Mouse (Mus musculus): ENCODE results near the gene Scn4a. TPM values are rescaled to one million over a fixed set of nuclear protein-coding genes. Genes with fewer than 3 reads are reported as not detected.
"Not testable (repeated sequence)": the region's sequence is repeated elsewhere in the genome, so short reads cannot be mapped to it uniquely, and the experiment has no call there.

Scn4a gene
- polyA plus RNA-seq, 1 experiment from 2014 or later: 0.14 TPM

DNA sequence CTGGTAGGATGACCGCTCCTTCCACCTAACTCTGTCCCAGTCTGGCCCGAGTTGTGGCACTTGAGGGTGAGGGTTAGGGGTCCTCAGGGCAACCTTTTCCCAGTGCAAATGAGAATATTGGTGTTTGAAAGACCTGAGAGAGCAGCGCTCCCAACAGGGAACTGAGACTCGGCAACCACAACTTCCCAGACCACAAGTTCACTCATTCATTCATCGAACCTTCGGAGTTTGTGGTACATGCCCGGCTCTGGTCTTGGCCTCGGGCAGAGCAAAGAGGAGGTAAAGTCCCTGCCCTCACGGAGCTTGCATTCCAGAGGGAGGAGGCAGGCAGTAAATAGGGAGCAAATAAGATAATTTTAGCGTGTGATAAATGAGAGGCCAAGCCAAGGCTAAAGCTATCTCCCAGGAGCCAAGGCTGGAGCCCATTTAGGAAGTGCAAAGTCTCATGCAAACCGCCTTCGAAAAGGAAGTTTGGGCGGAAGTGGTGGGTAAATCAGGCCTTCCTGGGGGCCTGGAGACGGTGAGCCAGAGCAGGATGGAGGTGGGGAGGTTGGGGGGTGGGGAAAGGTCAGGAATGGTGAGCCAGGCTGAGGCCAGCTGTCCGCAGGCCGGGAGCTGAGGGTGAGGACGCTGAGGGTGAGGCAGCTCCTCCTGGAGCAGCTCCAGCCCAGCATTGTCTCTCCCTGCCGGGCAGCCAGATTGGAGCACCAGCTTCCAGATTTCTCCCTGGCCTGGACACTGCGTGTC, 2.5 kb upstream of the Scn4a start:
- no peak overlapping the region for H3K4me3 ChIP-seq
- no peaks in the 10 kb centered on the region for H3K36me3 ChIP-seq
- no peaks in the 10 kb centered on the region for H3K27me3 ChIP-seq
- H3K9me3 ChIP-seq: no peaks in the 10 kb centered on the region
- H3K4me2 ChIP-seq: no peak overlapping the region
- H3K27ac ChIP-seq: no peak overlapping the region
- no peak for ATAC-seq (ENCODE audit: insufficient number of reproducible peaks, insufficient read depth, low FRiP score, low TSS enrichment, low read depth)
- no peaks in the 10 kb centered on the region for H3K4me1 ChIP-seq
- no peak overlapping the region for H3K9ac ChIP-seq
- 62% methylated on average over 19 of the region's 19 CpGs for WGBS

- no peaks in the 10 kb centered on the region for H3K36me3 ChIP-seq
Observed at GRCm38 (mm10) chr11:106354181-106354580, 1.1 kb upstream of the Scn4a start.

GRCm38 (mm10) chr11:106351941-106352340, 1.1 kb downstream of the Scn4a start:
- WGBS: 73% methylated on average over 4 of the region's 4 CpGs

More at GRCm38 (mm10) chr11:106354181-106354580, 1.1 kb upstream of the Scn4a start:
- Histone ChIP-seq H3K4me3 (no peak overlapping the region), H3K9ac (no peak overlapping the region), H3K4me2 (no peak overlapping the region), H3K27ac (no peak overlapping the region), H3K9me3 (no peaks in the 10 kb centered on the region), H3K4me1 (no peaks in the 10 kb centered on the region), H3K27me3 (no peaks in the 10 kb centered on the region)
- 61% methylated on average over 1 of the region's 1 CpGs for WGBS
- ATAC-seq (ENCODE audit: insufficient number of reproducible peaks, insufficient read depth, low FRiP score, low TSS enrichment, low read depth): no peak

GRCm38 (mm10) chr11:106351253-106351652, 1.8 kb downstream of the Scn4a start:
- no peaks in the 10 kb centered on the region for H3K36me3 ChIP-seq
- 58% methylated on average over 3 of the region's 3 CpGs for WGBS
- ATAC-seq (ENCODE audit: insufficient number of reproducible peaks, insufficient read depth, low FRiP score, low TSS enrichment, low read depth): no peak
- no peaks in the 10 kb centered on the region for H3K9me3 ChIP-seq
- no peak overlapping the region for H3K4me2 ChIP-seq
- no peak overlapping the region for H3K4me3 ChIP-seq
- no peaks in the 10 kb centered on the region for H3K27me3 ChIP-seq
- no peak overlapping the region for H3K27ac ChIP-seq
- H3K9ac ChIP-seq: no peak overlapping the region
- no peaks in the 10 kb centered on the region for H3K4me1 ChIP-seq

More at GRCm38 (mm10) chr11:106351941-106352340, 1.1 kb downstream of the Scn4a start:
- H3K9ac ChIP-seq: no peak overlapping the region
- no peaks in the 10 kb centered on the region for H3K9me3 ChIP-seq
- H3K36me3 ChIP-seq: no peaks in the 10 kb centered on the region
- no peaks in the 10 kb centered on the region for H3K4me1 ChIP-seq
- H3K27me3 ChIP-seq: no peaks in the 10 kb centered on the region
- no peak overlapping the region for H3K4me3 ChIP-seq
- H3K4me2 ChIP-seq: no peak overlapping the region
- ATAC-seq (ENCODE audit: insufficient number of reproducible peaks, insufficient read depth, low FRiP score, low TSS enrichment, low read depth): no peak
- no peak overlapping the region for H3K27ac ChIP-seq

- Histone ChIP-seq H3K4me1 (no peaks in the 10 kb centered on the region), H3K9me3 (no peaks in the 10 kb centered on the region), H3K27me3 (no peaks in the 10 kb centered on the region), H3K27ac (no peak overlapping the region), H3K9ac (no peak overlapping the region), H3K4me3 (no peak overlapping the region), H3K36me3 (no peaks in the 10 kb centered on the region), H3K4me2 (no peak overlapping the region)
- ATAC-seq (ENCODE audit: insufficient number of reproducible peaks, insufficient read depth, low FRiP score, low TSS enrichment, low read depth): no peak
- 46% methylated on average over 5 of the region's 5 CpGs for WGBS
Observed at GRCm38 (mm10) chr11:106350853-106351252, 2.2 kb downstream of the Scn4a start.

- H3K27ac ChIP-seq: no peak overlapping the region
- no peaks in the 10 kb centered on the region for H3K4me1 ChIP-seq
- H3K4me3 ChIP-seq: no peak overlapping the region
- ATAC-seq (ENCODE audit: insufficient number of reproducible peaks, insufficient read depth, low FRiP score, low TSS enrichment, low read depth): no peak
- no peaks in the 10 kb centered on the region for H3K27me3 ChIP-seq
- H3K9ac ChIP-seq: no peak overlapping the region
- WGBS: 78% methylated on average over 6 of the region's 6 CpGs
- H3K4me2 ChIP-seq: no peak overlapping the region
- no peaks in the 10 kb centered on the region for H3K36me3 ChIP-seq
- no peaks in the 10 kb centered on the region for H3K9me3 ChIP-seq
Observed at GRCm38 (mm10) chr11:106349772-106350171, 3.3 kb downstream of the Scn4a start.

DNA sequence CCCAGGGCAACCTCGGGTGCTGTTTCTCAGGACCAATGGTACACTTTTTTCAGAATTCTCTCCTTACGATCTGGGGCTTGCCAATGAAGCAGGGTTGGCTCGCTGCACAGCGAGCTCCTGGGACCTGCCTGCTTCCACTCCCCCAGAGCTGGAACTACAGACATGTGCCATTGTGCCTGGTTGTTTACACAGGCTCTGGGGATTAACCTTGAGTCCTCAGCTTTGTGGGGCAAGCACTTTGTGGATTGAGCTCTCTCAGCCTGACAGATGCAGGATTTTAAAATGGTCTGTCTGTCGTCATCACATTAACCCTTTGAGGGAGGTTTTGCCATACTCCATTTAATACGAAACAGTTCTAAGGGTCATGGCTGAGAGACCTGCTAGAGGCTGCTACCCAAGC, 8.2 kb downstream of the Scn4a start:
- H3K27ac ChIP-seq: no peak overlapping the region
- H3K27me3 ChIP-seq: no peaks in the 10 kb centered on the region
- ATAC-seq (ENCODE audit: insufficient number of reproducible peaks, insufficient read depth, low FRiP score, low TSS enrichment, low read depth): no peak
- no peaks in the 10 kb centered on the region for H3K36me3 ChIP-seq
- WGBS: 40% methylated on average over 6 of the region's 6 CpGs
- no peak overlapping the region for H3K9ac ChIP-seq
- H3K4me2 ChIP-seq: no peak overlapping the region
- H3K4me3 ChIP-seq: no peak overlapping the region
- H3K9me3 ChIP-seq: no peaks in the 10 kb centered on the region
- no peaks in the 10 kb centered on the region for H3K4me1 ChIP-seq

DNA sequence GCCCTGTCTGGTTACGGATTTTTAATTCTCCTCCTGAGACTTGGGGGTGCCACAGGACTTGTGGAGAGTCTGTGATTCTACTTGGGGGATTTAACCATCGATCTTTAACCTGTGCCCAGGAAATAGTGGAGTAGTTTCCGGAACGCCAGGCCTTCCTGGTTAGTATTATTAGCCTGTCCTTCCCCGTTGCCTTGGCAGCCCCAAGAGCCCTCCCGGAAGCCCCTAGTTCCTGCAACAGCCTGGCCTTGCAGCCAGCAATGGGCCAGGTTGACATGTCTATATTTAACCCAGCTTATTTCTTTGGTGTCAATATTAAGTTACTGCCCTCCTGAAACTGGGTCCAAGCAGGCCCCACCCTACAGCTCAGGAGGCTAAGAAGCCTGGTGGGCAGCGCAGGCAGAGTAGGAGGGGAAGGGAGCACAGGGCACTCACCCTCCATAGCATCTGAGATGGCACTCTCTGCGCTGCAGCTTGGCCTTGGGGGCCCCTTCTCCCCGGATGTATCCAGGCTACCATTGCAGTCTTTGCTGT, 12.0 kb downstream of the Scn4a start:
- Histone ChIP-seq H3K27me3 (no peaks in the 10 kb centered on the region), H3K4me2 (no peak overlapping the region), H3K36me3 (no peaks in the 10 kb centered on the region), H3K9ac (no peak overlapping the region), H3K4me3 (no peak overlapping the region), H3K9me3 (no peaks in the 10 kb centered on the region), H3K4me1 (no peaks in the 10 kb centered on the region), H3K27ac (no peak overlapping the region)
- 75% methylated on average over 9 of the region's 9 CpGs for WGBS
- no peak for ATAC-seq (ENCODE audit: insufficient number of reproducible peaks, insufficient read depth, low FRiP score, low TSS enrichment, low read depth)

GRCm38 (mm10) chr11:106339323-106339722, 13.8 kb downstream of the Scn4a start:
- 87% methylated on average over 4 of the region's 4 CpGs for WGBS
- H3K36me3 ChIP-seq; ATAC-seq (ENCODE audit: insufficient number of reproducible peaks, insufficient read depth, low FRiP score, low TSS enrichment, low read depth): not testable (repeated sequence)

GRCm38 (mm10) chr11:106338870-106339269, 14.2 kb downstream of the Scn4a start:
- Histone ChIP-seq H3K4me1 (peaks cover 3% of the 10 kb centered on the region; the same call in 1 of the 2 replicates), H3K4me2 (no peak overlapping the region), H3K9ac (no peak overlapping the region), H3K27me3 (no peaks in the 10 kb centered on the region), H3K4me3 (no peak overlapping the region), H3K36me3 (no peaks in the 10 kb centered on the region), H3K27ac (no peak overlapping the region), H3K9me3 (no peaks in the 10 kb centered on the region)
- ATAC-seq (ENCODE audit: insufficient number of reproducible peaks, insufficient read depth, low FRiP score, low TSS enrichment, low read depth): no peak
- WGBS: 80% methylated on average over 7 of the region's 7 CpGs

More at GRCm38 (mm10) chr11:106339323-106339722, 13.8 kb downstream of the Scn4a start:
- H3K27ac ChIP-seq, H3K4me2 ChIP-seq, H3K4me1 ChIP-seq, H3K4me3 ChIP-seq, H3K9me3 ChIP-seq, H3K9ac ChIP-seq, H3K27me3 ChIP-seq: not testable (repeated sequence)

DNA sequence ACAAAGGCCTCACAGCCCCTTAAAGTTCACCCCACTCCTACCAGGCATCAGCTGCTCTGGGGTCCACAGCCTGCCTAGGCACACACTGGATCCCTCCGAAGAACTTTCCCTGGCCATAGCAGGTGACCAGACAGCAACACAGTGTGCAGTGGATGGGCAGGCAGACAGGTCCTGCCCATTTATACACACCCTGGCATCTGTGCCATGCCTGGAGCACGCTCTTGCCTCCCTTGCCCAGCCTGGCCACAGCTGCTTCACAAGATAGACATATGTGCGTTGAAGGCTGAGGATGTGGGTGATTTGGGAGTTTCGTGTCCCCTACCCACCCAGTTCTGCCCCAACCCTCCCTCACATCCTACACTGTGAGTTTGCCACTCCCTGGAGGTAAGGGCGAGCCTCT, 15.1 kb downstream of the Scn4a start:
- Histone ChIP-seq H3K36me3 (no peaks in the 10 kb centered on the region), H3K27ac (no peak overlapping the region), H3K4me1 (peaks cover 4% of the 10 kb centered on the region; the same call in 1 of the 2 replicates), H3K9ac (no peak overlapping the region), H3K4me3 (no peak overlapping the region), H3K27me3 (no peaks in the 10 kb centered on the region), H3K9me3 (no peaks in the 10 kb centered on the region), H3K4me2 (no peak overlapping the region)
- no peak for ATAC-seq (ENCODE audit: insufficient number of reproducible peaks, insufficient read depth, low FRiP score, low TSS enrichment, low read depth)
- WGBS: 82% methylated on average over 5 of the region's 5 CpGs

- Histone ChIP-seq H3K36me3 (no peaks in the 10 kb centered on the region), H3K4me2 (no peak overlapping the region), H3K4me3 (no peak overlapping the region), H3K4me1 (peaks cover 10% of the 10 kb centered on the region; the same call in 1 of the 2 replicates), H3K27ac (no peak overlapping the region), H3K9ac (no peak overlapping the region), H3K27me3 (no peaks in the 10 kb centered on the region), H3K9me3 (no peaks in the 10 kb centered on the region)
- ATAC-seq (ENCODE audit: insufficient number of reproducible peaks, insufficient read depth, low FRiP score, low TSS enrichment, low read depth): no peak
- WGBS: 5% methylated on average over 2 of the region's 2 CpGs
Observed at GRCm38 (mm10) chr11:106334066-106334465, 19.0 kb downstream of the Scn4a start.
